Mouse (Mus musculus) G1E (cell line): ENCODE data around the gene Stom.

Source experiments
- CTCF ChIP-seq: IDR thresholded peaks from 2 replicates; pipeline ENCODE4 v1.5.1; 2012; ENCODE audit warnings: low read depth, low read length, inconsistent platforms, mixed read lengths
- GATA1 ChIP-seq: IDR thresholded peaks from 2 replicates; pipeline ENCODE4 v1.6.1; 2012; ENCODE audit warnings: borderline replicate concordance, low read length, inconsistent platforms, mixed read lengths
- TAL1 ChIP-seq: conservative IDR thresholded peaks from 2 replicates; pipeline ENCODE4 v1.6.1; 2012; ENCODE audit warnings: low read depth, low read length, inconsistent platforms, mixed read lengths

GRCm38 (mm10) chr2:35269716-35270260 is 67.0 kb downstream of the Stom start:
- TF ChIP-seq CTCF (no peak), GATA1 (no peak), TAL1 (no peak)
